Mouse (Mus musculus) heart, postnatal 10 days (tissue): Measurements from ENCODE around the gene Morc1. TPM values are rescaled to one million over a fixed set of nuclear protein-coding genes. Genes with fewer than 3 reads are reported as not detected.

Experiments
- DNase-seq, 2 experiments: peaks; one replicate each; pipeline ENCODE4 v3.0.0; 2021
- intact Hi-C: fragments of 180-260 bp; cut with DNase I; formaldehyde crosslinking; loops from one replicate; pipeline ENCODE4 v1.15.1; 2025
- total RNA-seq, 2 experiments: library from RNA; stranded (reverse); gene quantifications; 2 replicates each; pipeline ENCODE4 v1.2.3; 2021

Gene Morc1
- total RNA-seq, result under 1 TPM in 1 of 2 experiments, not detected in 1; 0.19 TPM

- intact Hi-C loops, result no loop called here
- DNase-seq, result no peak
Observed at GRCm38 (mm10) chr16:48431027-48431426, at the start of gene Morc1. Morc1 (plus strand) TSS chr16:48431237.

- intact Hi-C loops, result no loop called here
- DNase-seq, result no peak
Observed at GRCm38 (mm10) chr16:48383582-48384257, 47.3 kb upstream of the Morc1 start.

- intact Hi-C loops, result no loop called here
- DNase-seq, result no peak
Observed at GRCm38 (mm10) chr16:48386982-48387381, 44.1 kb upstream of the Morc1 start.

GRCm38 (mm10) chr16:48395278-48395677, 35.8 kb upstream of the Morc1 start:
- intact Hi-C loops, result no loop called here
- no peak for DNase-seq

- no peak for DNase-seq
- intact Hi-C loops, result no loop called here
Observed at GRCm38 (mm10) chr16:48402963-48403362, 28.1 kb upstream of the Morc1 start.

GRCm38 (mm10) chr16:48403423-48403822, 27.6 kb upstream of the Morc1 start:
- intact Hi-C loops, result no loop called here
- DNase-seq, result no peak

- intact Hi-C loops, result no loop called here
- DNase-seq, result no peak
Observed at GRCm38 (mm10) chr16:48404009-48404408, 27.0 kb upstream of the Morc1 start.

- DNase-seq, result no peak
- intact Hi-C loops, result no loop called here
Observed at GRCm38 (mm10) chr16:48405674-48406403, 25.2 kb upstream of the Morc1 start.

- DNase-seq, result no peak
- intact Hi-C loops, result no loop called here
Observed at GRCm38 (mm10) chr16:48409580-48409979, 21.5 kb upstream of the Morc1 start.

- DNase-seq, result no peak
- intact Hi-C loops, result no loop called here
Observed at GRCm38 (mm10) chr16:48410125-48410524, 20.9 kb upstream of the Morc1 start.

- no peak for DNase-seq
- intact Hi-C loops, result no loop called here
Observed at GRCm38 (mm10) chr16:48412246-48412645, 18.8 kb upstream of the Morc1 start, which contains the start of gene Gm5485. Gm5485 (minus strand) TSS chr16:48412416.

- intact Hi-C loops, result no loop called here
- DNase-seq, result no peak
Observed at GRCm38 (mm10) chr16:48418557-48418956, 12.5 kb upstream of the Morc1 start.

GRCm38 (mm10) chr16:48419035-48419434, 12.0 kb upstream of the Morc1 start:
- DNase-seq, result no peak

GRCm38 (mm10) chr16:48422501-48422900, 8.5 kb upstream of the Morc1 start:
- no peak for DNase-seq
- intact Hi-C loops, result no loop called here

More at GRCm38 (mm10) chr16:48419035-48419434, 12.0 kb upstream of the Morc1 start:
- intact Hi-C loops, result no loop called here

- intact Hi-C loops, result no loop called here
- no peak for DNase-seq
Observed at GRCm38 (mm10) chr16:48424069-48424468, 7.0 kb upstream of the Morc1 start.

GRCm38 (mm10) chr16:48429427-48429826, 1.6 kb upstream of the Morc1 start:
- no peak for DNase-seq
- intact Hi-C loops, result no loop called here

- no peak for DNase-seq
- intact Hi-C loops, result no loop called here
Observed at GRCm38 (mm10) chr16:48435454-48435853, 4.4 kb downstream of the Morc1 start.

- intact Hi-C loops, result no loop called here
- no peak for DNase-seq
Observed at GRCm38 (mm10) chr16:48437476-48437875, 6.4 kb downstream of the Morc1 start.

GRCm38 (mm10) chr16:48444589-48444988, 13.6 kb downstream of the Morc1 start:
- intact Hi-C loops, result no loop called here
- DNase-seq, result no peak

GRCm38 (mm10) chr16:48446161-48446925, 15.3 kb downstream of the Morc1 start:
- intact Hi-C loops, result no loop called here
- DNase-seq, result no peak

- intact Hi-C loops, result no loop called here
- no peak for DNase-seq
Observed at GRCm38 (mm10) chr16:48453264-48453663, 22.2 kb downstream of the Morc1 start.
